Mouse (Mus musculus): ENCODE measurements at regions not wholly inside any gene's neighbourhood (a gene's known extent, or its start where the extent isn't known, plus 50 kb on each side); places are given as distances from the start of the nearest gene placed in this dataset.

DNA sequence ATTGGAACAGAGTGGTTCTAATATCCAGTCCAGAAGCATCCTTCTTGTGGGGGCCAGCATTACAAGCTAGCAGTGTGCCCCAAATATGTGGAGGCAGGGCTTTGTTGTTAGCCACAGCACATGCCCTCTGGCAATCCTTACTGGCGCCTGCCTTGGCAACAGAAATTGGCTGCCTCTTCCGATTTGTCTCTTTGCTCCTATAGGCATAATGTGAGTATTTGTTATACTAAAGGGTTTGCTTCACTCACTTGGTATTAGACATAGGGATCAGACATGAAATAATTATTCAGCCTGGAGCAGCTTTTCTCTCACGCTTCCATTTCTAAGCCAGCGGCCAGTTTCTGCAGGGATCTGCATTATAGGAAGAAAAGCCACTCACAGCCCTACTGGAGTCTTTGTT is 573.6 kb upstream of the Apob start:
- TF ChIP-seq CTCF (IDR thresholded peaks at IDR 0.05; ENCODE audit: insufficient read depth, low read depth, low read length) (no peak), POLR2A (IDR thresholded peaks at IDR 0.05; ENCODE audit: insufficient read depth, low read depth, low read length) (no peak)
